Mouse (Mus musculus): ENCODE measurements around the gene Ttll6. TPM values are rescaled to one million over a fixed set of nuclear protein-coding genes. Genes with fewer than 3 reads are reported as not detected.

Gene Ttll6
- polyA plus RNA-seq, 1 experiment from 2014 or later = 0.99 TPM

GRCm38 (mm10) chr11:96172511-96173287 is 39.1 kb downstream of the Ttll6 start:
- Histone ChIP-seq H3K27me3 (replicated peaks; ENCODE audit: insufficient read depth, low read length) (peaks cover 76% of the 10 kb centered on the region), H3K4me2 (replicated peaks; ENCODE audit: low read depth, low read length) (no peak overlapping the region), H3K36me3 (ENCODE audit: insufficient read depth, low read length) (no peaks in the 10 kb centered on the region), H3K9ac (replicated peaks; ENCODE audit: low read depth) (no peak overlapping the region), H3K27ac (ENCODE audit: low read length) (no peak overlapping the region), H3K4me3 (ENCODE audit: low read depth, low read length) (no peak overlapping the region), H3K4me1 (ENCODE audit: insufficient read depth, low read depth, low read length) (no peaks in the 10 kb centered on the region), H3K9me3 (ENCODE audit: low read length) (no peaks in the 10 kb centered on the region)
- TF ChIP-seq EP300 (IDR thresholded peaks at IDR 0.05) (no peak), CTCF (IDR thresholded peaks at IDR 0.05) (no peak)
- ATAC-seq = no peak
- DNase-seq (ENCODE audit: low spot score) = no peak
- 1% methylated on average over 25 of the region's 25 CpGs for WGBS

- Histone ChIP-seq H3K4me1 (ENCODE audit: insufficient read depth, low read depth, low read length) (no peaks in the 10 kb centered on the region), H3K9ac (replicated peaks; ENCODE audit: low read depth) (no peak overlapping the region), H3K9me3 (ENCODE audit: low read length) (no peaks in the 10 kb centered on the region), H3K4me2 (replicated peaks; ENCODE audit: low read depth, low read length) (no peak overlapping the region), H3K27me3 (replicated peaks; ENCODE audit: insufficient read depth, low read length) (peaks cover 81% of the 10 kb centered on the region), H3K27ac (ENCODE audit: low read length) (no peak overlapping the region), H3K4me3 (ENCODE audit: low read depth, low read length) (no peak overlapping the region), H3K36me3 (ENCODE audit: insufficient read depth, low read length) (no peaks in the 10 kb centered on the region)
- ATAC-seq (no peak), DNase-seq (ENCODE audit: low spot score) (no peak)
- WGBS = 4% methylated on average over 16 of the region's 16 CpGs
- TF ChIP-seq CTCF (IDR thresholded peaks at IDR 0.05) (no peak), EP300 (IDR thresholded peaks at IDR 0.05) (no peak)
These were observed 39.8 kb downstream of the Ttll6 start for GRCm38 (mm10) chr11:96173288-96173840.

GRCm38 (mm10) chr11:96174881-96175280 is 41.3 kb downstream of the Ttll6 start:
- Histone ChIP-seq H3K27ac (ENCODE audit: low read length) (no peak overlapping the region), H3K4me3 (ENCODE audit: low read depth, low read length) (no peak overlapping the region), H3K9me3 (ENCODE audit: low read length) (no peaks in the 10 kb centered on the region), H3K4me1 (ENCODE audit: insufficient read depth, low read depth, low read length) (no peaks in the 10 kb centered on the region), H3K27me3 (replicated peaks; ENCODE audit: insufficient read depth, low read length) (peaks cover 82% of the 10 kb centered on the region), H3K36me3 (ENCODE audit: insufficient read depth, low read length) (no peaks in the 10 kb centered on the region), H3K9ac (replicated peaks; ENCODE audit: low read depth) (no peak overlapping the region), H3K4me2 (replicated peaks; ENCODE audit: low read depth, low read length) (no peak overlapping the region)
- no peak for TF ChIP-seq CTCF (IDR thresholded peaks at IDR 0.05)
- no peak for TF ChIP-seq EP300 (IDR thresholded peaks at IDR 0.05)
- ATAC-seq (no peak), DNase-seq (ENCODE audit: low spot score) (no peak)
- 4% methylated on average over 6 of the region's 6 CpGs for WGBS

GRCm38 (mm10) chr11:96175511-96175910 is 41.9 kb downstream of the Ttll6 start:
- no peaks in the 10 kb centered on the region for H3K9me3 ChIP-seq (ENCODE audit: low read length)
- H3K9ac ChIP-seq (replicated peaks; ENCODE audit: low read depth) = no peak overlapping the region
- TF ChIP-seq EP300 (IDR thresholded peaks at IDR 0.05) = no peak
- no peak for TF ChIP-seq CTCF (IDR thresholded peaks at IDR 0.05)
- no peak overlapping the region for H3K4me2 ChIP-seq (replicated peaks; ENCODE audit: low read depth, low read length)
- no peaks in the 10 kb centered on the region for H3K36me3 ChIP-seq (ENCODE audit: insufficient read depth, low read length)
- WGBS = 1% methylated on average over 17 of the region's 17 CpGs
- no peaks in the 10 kb centered on the region for H3K4me1 ChIP-seq (ENCODE audit: insufficient read depth, low read depth, low read length)
- DNase-seq (ENCODE audit: low spot score) = no peak
- ATAC-seq = no peak
- H3K27ac ChIP-seq (ENCODE audit: low read length) = no peak overlapping the region
- H3K4me3 ChIP-seq (ENCODE audit: low read depth, low read length) = no peak overlapping the region
- H3K27me3 ChIP-seq (replicated peaks; ENCODE audit: insufficient read depth, low read length) = peaks cover 82% of the 10 kb centered on the region

GRCm38 (mm10) chr11:96175951-96176530 is 42.5 kb downstream of the Ttll6 start:
- DNase-seq (ENCODE audit: low spot score) = no peak
- ATAC-seq = no peak
- Histone ChIP-seq H3K9ac (replicated peaks; ENCODE audit: low read depth) (no peak overlapping the region), H3K4me2 (replicated peaks; ENCODE audit: low read depth, low read length) (no peak overlapping the region), H3K27me3 (replicated peaks; ENCODE audit: insufficient read depth, low read length) (peaks cover 82% of the 10 kb centered on the region), H3K4me1 (ENCODE audit: insufficient read depth, low read depth, low read length) (no peaks in the 10 kb centered on the region), H3K36me3 (ENCODE audit: insufficient read depth, low read length) (no peaks in the 10 kb centered on the region), H3K27ac (ENCODE audit: low read length) (no peak overlapping the region), H3K9me3 (ENCODE audit: low read length) (no peaks in the 10 kb centered on the region), H3K4me3 (ENCODE audit: low read depth, low read length) (no peak overlapping the region)
- TF ChIP-seq EP300 (IDR thresholded peaks at IDR 0.05) = no peak
- 3% methylated on average over 9 of the region's 9 CpGs for WGBS

- TF ChIP-seq EP300 (IDR thresholded peaks at IDR 0.05) (no peak), CTCF (IDR thresholded peaks at IDR 0.05) (no peak)
- DNase-seq (ENCODE audit: low spot score) (no peak), ATAC-seq (no peak)
- no peak overlapping the region for H3K4me3 ChIP-seq (ENCODE audit: low read depth, low read length)
- no peaks in the 10 kb centered on the region for H3K36me3 ChIP-seq (ENCODE audit: insufficient read depth, low read length)
- H3K27me3 ChIP-seq (replicated peaks; ENCODE audit: insufficient read depth, low read length) = peaks cover 88% of the 10 kb centered on the region
- no peaks in the 10 kb centered on the region for H3K4me1 ChIP-seq (ENCODE audit: insufficient read depth, low read depth, low read length)
- no peak overlapping the region for H3K27ac ChIP-seq (ENCODE audit: low read length)
- no peaks in the 10 kb centered on the region for H3K9me3 ChIP-seq (ENCODE audit: low read length)
- no peak overlapping the region for H3K9ac ChIP-seq (replicated peaks; ENCODE audit: low read depth)
- 3% methylated on average over 10 of the region's 10 CpGs for WGBS
- H3K4me2 ChIP-seq (replicated peaks; ENCODE audit: low read depth, low read length) = no peak overlapping the region
These were observed 43.3 kb downstream of the Ttll6 start for GRCm38 (mm10) chr11:96176841-96177240.
